Mouse (Mus musculus) thymus, adult 2 months (tissue): ENCODE data around the gene Actr1a.

Experiments used
- CTCF ChIP-seq: fragments of 200-500 bp; IDR thresholded peaks from 2 replicates; pipeline ENCODE4 v1.5.1; 2012; ENCODE audit warnings: mild to moderate bottlenecking, control low read depth, low read length, moderate library complexity, borderline replicate concordance; ENCODE audit not compliant: control insufficient read depth, poor library complexity, insufficient read depth; ENCODE audit errors: extremely low read depth
- POLR2A ChIP-seq: fragments of 200-500 bp; IDR thresholded peaks from 2 replicates; pipeline ENCODE4 v1.6.1; 2012; ENCODE audit warnings: mild to moderate bottlenecking, low read length, control low read depth, moderate library complexity; ENCODE audit not compliant: control insufficient read depth, poor library complexity, insufficient read depth; ENCODE audit errors: extremely low read depth

- TF ChIP-seq CTCF (no peak), POLR2A (no peak)
These were observed 11.2 kb upstream of the Actr1a start for GRCm38 (mm10) chr19:46406592-46407386.
